Mouse (Mus musculus) activated CD4-positive, CD25-positive, alpha-beta regulatory T cell, adult 4 months (primary cell): ENCODE results near the gene Tob2. TPM values are rescaled to one million over a fixed set of nuclear protein-coding genes. Genes with fewer than 3 reads are reported as not detected.

Source experiments
- ATAC-seq: one replicate; pipeline ENCODE4 v1.8.0; 2017
- polyA plus RNA-seq, 2 experiments: library from polyadenylated mRNA; unstranded; fragments of 100-300 nt; shearing (Covaris generic); gene quantifications; one replicate each; pipeline ENCODE4 v1.2.1; 2017

Gene Tob2
- polyA plus RNA-seq, 2 experiments from 2014 or later, result 25.8 to 45.6 TPM

- no peak for ATAC-seq
Observed at GRCm38 (mm10) chr15:81836966-81837920, 21.4 kb downstream of the Tob2 start.

GRCm38 (mm10) chr15:81836124-81836821 lies 22.3 kb downstream of the Tob2 start:
- ATAC-seq, result no peak

- ATAC-seq, result no peak
Observed at GRCm38 (mm10) chr15:81835007-81835880, 23.4 kb downstream of the Tob2 start.

GRCm38 (mm10) chr15:81834171-81834841 lies 24.3 kb downstream of the Tob2 start:
- ATAC-seq, result no peak

- ATAC-seq, result no peak
Observed at GRCm38 (mm10) chr15:81833481-81833880, 25.1 kb downstream of the Tob2 start.

- ATAC-seq, result no peak
Observed at GRCm38 (mm10) chr15:81832219-81832618, 26.4 kb downstream of the Tob2 start.

GRCm38 (mm10) chr15:81831136-81831825 lies 27.3 kb downstream of the Tob2 start:
- peak; percentile 85 for ATAC-seq

GRCm38 (mm10) chr15:81830530-81830929 lies 28.1 kb downstream of the Tob2 start:
- ATAC-seq, result no peak

GRCm38 (mm10) chr15:81829208-81829580 lies 29.4 kb downstream of the Tob2 start:
- no peak for ATAC-seq

- ATAC-seq, result no peak
Observed at GRCm38 (mm10) chr15:81828426-81829207, 30.0 kb downstream of the Tob2 start.

GRCm38 (mm10) chr15:81824832-81825231 lies 33.8 kb downstream of the Tob2 start:
- no peak for ATAC-seq

GRCm38 (mm10) chr15:81822631-81823030 lies 36.0 kb downstream of the Tob2 start:
- ATAC-seq, result no peak

GRCm38 (mm10) chr15:81818404-81818803 lies 40.2 kb downstream of the Tob2 start:
- no peak for ATAC-seq

GRCm38 (mm10) chr15:81814716-81815370 lies 43.8 kb downstream of the Tob2 start:
- no peak for ATAC-seq

- no peak for ATAC-seq
Observed at GRCm38 (mm10) chr15:81813986-81814705, 44.5 kb downstream of the Tob2 start.

- ATAC-seq, result no peak
Observed at GRCm38 (mm10) chr15:81812696-81813631, 45.6 kb downstream of the Tob2 start.

GRCm38 (mm10) chr15:81812287-81812686 lies 46.3 kb downstream of the Tob2 start:
- no peak for ATAC-seq

GRCm38 (mm10) chr15:81811599-81811996 lies 47.0 kb downstream of the Tob2 start:
- peak; percentile 2 for ATAC-seq
